Mouse (Mus musculus): ENCODE measurements around the gene Slc30a7. TPM values are rescaled to one million over a fixed set of nuclear protein-coding genes. Genes with fewer than 3 reads are reported as not detected.

The Slc30a7 gene
- polyA plus RNA-seq, 1 experiment from 2014 or later = 31.0 TPM

- H3K4me1 ChIP-seq (replicated peaks; ENCODE audit: control insufficient read depth, insufficient read depth, low read length) = no peaks in the 10 kb centered on the region
- H3K27me3 ChIP-seq (ENCODE audit: control insufficient read depth, insufficient read depth, low read length) = no peaks in the 10 kb centered on the region
- H3K4me3 ChIP-seq (ENCODE audit: low read depth, low read length) = no peak overlapping the region
- H3K36me3 ChIP-seq (ENCODE audit: control insufficient read depth, insufficient read depth, low read length) = peaks cover 4% of the 10 kb centered on the region
- H3K27ac ChIP-seq (ENCODE audit: low read depth, low read length) = no peak overlapping the region
- H3K4me2 ChIP-seq (ENCODE audit: low read depth, low read length, severe bottlenecking) = no peak overlapping the region
- no peaks in the 10 kb centered on the region for H3K9me3 ChIP-seq (ENCODE audit: control insufficient read depth, low read length)
- WGBS = 95% methylated on average over 8 of the region's 8 CpGs
- DNase-seq (ENCODE audit: low spot score) = no peak
- no peak overlapping the region for H3K9ac ChIP-seq (ENCODE audit: low read length)
- ATAC-seq (replicated peaks; ENCODE audit: low FRiP score) = no peak
Observed at GRCm38 (mm10) chr3:115946272-115946671, 60.9 kb downstream of the Slc30a7 start.

GRCm38 (mm10) chr3:115944376-115944775, 62.8 kb downstream of the Slc30a7 start:
- WGBS = 76% methylated on average over 6 of the region's 6 CpGs
- no peak for ATAC-seq (replicated peaks; ENCODE audit: low FRiP score)
- peaks cover 4% of the 10 kb centered on the region for H3K36me3 ChIP-seq (ENCODE audit: control insufficient read depth, insufficient read depth, low read length)

GRCm38 (mm10) chr3:115941464-115941863, 65.7 kb downstream of the Slc30a7 start:
- Histone ChIP-seq H3K27ac (ENCODE audit: low read depth, low read length) (no peak overlapping the region), H3K4me3 (ENCODE audit: low read depth, low read length) (no peak overlapping the region), H3K9ac (ENCODE audit: low read length) (no peak overlapping the region), H3K27me3 (ENCODE audit: control insufficient read depth, insufficient read depth, low read length) (no peaks in the 10 kb centered on the region), H3K4me1 (replicated peaks; ENCODE audit: control insufficient read depth, insufficient read depth, low read length) (no peaks in the 10 kb centered on the region), H3K36me3 (ENCODE audit: control insufficient read depth, insufficient read depth, low read length) (peaks cover 4% of the 10 kb centered on the region), H3K9me3 (ENCODE audit: control insufficient read depth, low read length) (no peaks in the 10 kb centered on the region), H3K4me2 (ENCODE audit: low read depth, low read length, severe bottlenecking) (no peak overlapping the region)
- 95% methylated on average over 8 of the region's 8 CpGs for WGBS
- DNase-seq (ENCODE audit: low spot score) (no peak), ATAC-seq (replicated peaks; ENCODE audit: low FRiP score) (no peak)

More at GRCm38 (mm10) chr3:115944376-115944775, 62.8 kb downstream of the Slc30a7 start:
- no peaks in the 10 kb centered on the region for H3K9me3 ChIP-seq (ENCODE audit: control insufficient read depth, low read length)
- H3K27me3 ChIP-seq (ENCODE audit: control insufficient read depth, insufficient read depth, low read length) = no peaks in the 10 kb centered on the region
- H3K4me2 ChIP-seq (ENCODE audit: low read depth, low read length, severe bottlenecking) = no peak overlapping the region
- DNase-seq (ENCODE audit: low spot score) = no peak
- no peaks in the 10 kb centered on the region for H3K4me1 ChIP-seq (replicated peaks; ENCODE audit: control insufficient read depth, insufficient read depth, low read length)
- H3K27ac ChIP-seq (ENCODE audit: low read depth, low read length) = no peak overlapping the region
- no peak overlapping the region for H3K4me3 ChIP-seq (ENCODE audit: low read depth, low read length)
- H3K9ac ChIP-seq (ENCODE audit: low read length) = no peak overlapping the region

- Histone ChIP-seq H3K9me3 (ENCODE audit: control insufficient read depth, low read length) (no peaks in the 10 kb centered on the region), H3K4me2 (ENCODE audit: low read depth, low read length, severe bottlenecking) (no peak overlapping the region), H3K4me1 (replicated peaks; ENCODE audit: control insufficient read depth, insufficient read depth, low read length) (no peaks in the 10 kb centered on the region), H3K36me3 (ENCODE audit: control insufficient read depth, insufficient read depth, low read length) (peaks cover 4% of the 10 kb centered on the region), H3K27ac (ENCODE audit: low read depth, low read length) (no peak overlapping the region), H3K27me3 (ENCODE audit: control insufficient read depth, insufficient read depth, low read length) (no peaks in the 10 kb centered on the region), H3K9ac (ENCODE audit: low read length) (no peak overlapping the region), H3K4me3 (ENCODE audit: low read depth, low read length) (no peak overlapping the region)
- WGBS = 95% methylated on average over 4 of the region's 4 CpGs
- no peak for ATAC-seq (replicated peaks; ENCODE audit: low FRiP score)
- DNase-seq (ENCODE audit: low spot score) = no peak
Observed at GRCm38 (mm10) chr3:115940510-115940909, 66.7 kb downstream of the Slc30a7 start.

- H3K9ac ChIP-seq (ENCODE audit: low read length) = no peak overlapping the region
- no peaks in the 10 kb centered on the region for H3K27me3 ChIP-seq (ENCODE audit: control insufficient read depth, insufficient read depth, low read length)
- no peak overlapping the region for H3K27ac ChIP-seq (ENCODE audit: low read depth, low read length)
- H3K4me1 ChIP-seq (replicated peaks; ENCODE audit: control insufficient read depth, insufficient read depth, low read length) = no peaks in the 10 kb centered on the region
- H3K9me3 ChIP-seq (ENCODE audit: control insufficient read depth, low read length) = no peaks in the 10 kb centered on the region
- DNase-seq (ENCODE audit: low spot score) (no peak), ATAC-seq (replicated peaks; ENCODE audit: low FRiP score) (no peak)
- H3K36me3 ChIP-seq (ENCODE audit: control insufficient read depth, insufficient read depth, low read length) = no peaks in the 10 kb centered on the region; the same call in 1 of the 2 replicates
- H3K4me2 ChIP-seq (ENCODE audit: low read depth, low read length, severe bottlenecking) = no peak overlapping the region
- 93% methylated on average over 10 of the region's 10 CpGs for WGBS
- no peak overlapping the region for H3K4me3 ChIP-seq (ENCODE audit: low read depth, low read length)
Observed at GRCm38 (mm10) chr3:115937807-115938206, 69.4 kb downstream of the Slc30a7 start.

- Histone ChIP-seq H3K9ac (ENCODE audit: low read length) (no peak overlapping the region), H3K9me3 (ENCODE audit: control insufficient read depth, low read length) (no peaks in the 10 kb centered on the region), H3K4me3 (ENCODE audit: low read depth, low read length) (no peak overlapping the region), H3K27me3 (ENCODE audit: control insufficient read depth, insufficient read depth, low read length) (no peaks in the 10 kb centered on the region), H3K4me2 (ENCODE audit: low read depth, low read length, severe bottlenecking) (no peak overlapping the region), H3K27ac (ENCODE audit: low read depth, low read length) (no peak overlapping the region), H3K4me1 (replicated peaks; ENCODE audit: control insufficient read depth, insufficient read depth, low read length) (no peaks in the 10 kb centered on the region), H3K36me3 (ENCODE audit: control insufficient read depth, insufficient read depth, low read length) (no peaks in the 10 kb centered on the region)
- WGBS = 52% methylated on average over 4 of the region's 4 CpGs
- DNase-seq (ENCODE audit: low spot score) (peak; percentile 71), ATAC-seq (replicated peaks; ENCODE audit: low FRiP score) (peak; percentile 62)
Observed at GRCm38 (mm10) chr3:115936734-115937599, 70.2 kb downstream of the Slc30a7 start.

- Histone ChIP-seq H3K4me2 (ENCODE audit: low read depth, low read length, severe bottlenecking) (no peak overlapping the region), H3K4me3 (ENCODE audit: low read depth, low read length) (no peak overlapping the region), H3K9me3 (ENCODE audit: control insufficient read depth, low read length) (no peaks in the 10 kb centered on the region), H3K27ac (ENCODE audit: low read depth, low read length) (no peak overlapping the region), H3K36me3 (ENCODE audit: control insufficient read depth, insufficient read depth, low read length) (no peaks in the 10 kb centered on the region), H3K4me1 (replicated peaks; ENCODE audit: control insufficient read depth, insufficient read depth, low read length) (no peaks in the 10 kb centered on the region), H3K27me3 (ENCODE audit: control insufficient read depth, insufficient read depth, low read length) (no peaks in the 10 kb centered on the region), H3K9ac (ENCODE audit: low read length) (no peak overlapping the region)
- WGBS = 93% methylated on average over 18 of the region's 18 CpGs
- DNase-seq (ENCODE audit: low spot score) (no peak), ATAC-seq (replicated peaks; ENCODE audit: low FRiP score) (no peak)
Observed at GRCm38 (mm10) chr3:115933293-115934186, 73.7 kb downstream of the Slc30a7 start.

GRCm38 (mm10) chr3:115931701-115932100, 75.5 kb downstream of the Slc30a7 start:
- no peak overlapping the region for H3K4me2 ChIP-seq (ENCODE audit: low read depth, low read length, severe bottlenecking)
- H3K9ac ChIP-seq (ENCODE audit: low read length) = no peak overlapping the region
- DNase-seq (ENCODE audit: low spot score) (no peak), ATAC-seq (replicated peaks; ENCODE audit: low FRiP score) (no peak)
- no peak overlapping the region for H3K27ac ChIP-seq (ENCODE audit: low read depth, low read length)
- H3K4me3 ChIP-seq (ENCODE audit: low read depth, low read length) = no peak overlapping the region
- H3K36me3 ChIP-seq (ENCODE audit: control insufficient read depth, insufficient read depth, low read length) = no peaks in the 10 kb centered on the region
- WGBS = 90% methylated on average over 6 of the region's 6 CpGs
- no peaks in the 10 kb centered on the region for H3K4me1 ChIP-seq (replicated peaks; ENCODE audit: control insufficient read depth, insufficient read depth, low read length)
- no peaks in the 10 kb centered on the region for H3K9me3 ChIP-seq (ENCODE audit: control insufficient read depth, low read length)
- H3K27me3 ChIP-seq (ENCODE audit: control insufficient read depth, insufficient read depth, low read length) = no peaks in the 10 kb centered on the region
